Mouse (Mus musculus): ENCODE measurements around the gene Tmem240.
"Not testable (repeated sequence)": the region's sequence is repeated elsewhere in the genome, so short reads cannot be mapped to it uniquely, and the experiment has no call there.

The Tmem240 gene

DNA sequence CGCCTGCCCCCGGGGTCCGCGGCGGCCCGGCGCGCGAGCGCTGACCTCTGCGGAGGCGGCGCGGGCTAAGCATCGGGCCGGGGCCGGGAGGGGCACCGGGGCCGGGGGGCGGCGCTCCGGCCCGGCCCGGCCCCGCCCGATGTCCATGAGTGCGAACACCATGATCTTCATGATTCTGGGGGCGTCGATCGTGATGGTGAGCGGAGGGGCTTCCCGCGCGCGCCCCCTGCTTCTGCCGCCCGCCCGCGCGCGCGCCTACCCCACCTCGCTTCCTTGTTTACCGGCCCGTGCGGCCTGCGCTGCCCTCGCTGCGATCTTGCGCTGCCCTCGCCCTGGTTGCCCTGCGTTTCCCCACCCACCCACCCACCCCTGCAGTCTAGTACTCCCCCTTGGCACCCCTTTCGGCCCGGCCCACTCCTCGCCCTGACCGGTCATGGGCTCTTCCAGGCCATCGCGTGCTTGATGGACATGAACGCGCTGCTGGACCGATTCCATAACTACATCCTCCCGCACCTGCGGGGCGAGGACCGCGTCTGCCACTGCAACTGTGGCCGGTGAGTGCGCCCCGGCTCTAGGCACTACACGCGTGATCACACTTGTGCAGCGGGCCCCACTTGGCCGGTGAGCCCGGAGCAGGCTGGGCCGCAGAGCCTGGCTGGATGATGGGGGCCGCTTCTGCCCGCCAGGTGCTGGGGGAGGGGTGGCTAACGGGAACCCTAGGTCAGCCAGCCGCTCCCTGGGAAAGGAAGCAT, 527 bp downstream of the Tmem240 start:
- peak; percentile 64 for DNase-seq (ENCODE audit: low spot score)

DNA sequence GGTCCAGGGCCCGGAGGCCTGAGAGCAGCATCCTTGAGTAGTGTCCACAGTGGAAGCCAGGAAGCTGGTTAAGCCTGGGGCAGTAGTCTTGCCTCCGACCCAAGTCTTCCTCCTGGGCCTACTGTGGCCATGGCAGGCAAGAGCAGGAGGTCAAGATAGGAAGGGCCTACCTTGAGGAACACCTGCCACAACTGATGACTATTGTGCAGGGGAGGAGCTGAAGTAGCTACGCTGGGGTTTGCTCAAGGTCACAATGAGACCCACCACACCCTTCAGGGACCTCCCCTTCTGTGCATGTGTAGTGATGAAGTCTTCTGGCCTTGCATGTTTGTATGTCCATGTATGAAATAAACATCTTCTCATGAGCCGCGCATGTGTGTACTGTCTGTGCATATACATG, 1.2 kb downstream of the Tmem240 start:
- DNase-seq (ENCODE audit: low spot score) = no peak

DNA sequence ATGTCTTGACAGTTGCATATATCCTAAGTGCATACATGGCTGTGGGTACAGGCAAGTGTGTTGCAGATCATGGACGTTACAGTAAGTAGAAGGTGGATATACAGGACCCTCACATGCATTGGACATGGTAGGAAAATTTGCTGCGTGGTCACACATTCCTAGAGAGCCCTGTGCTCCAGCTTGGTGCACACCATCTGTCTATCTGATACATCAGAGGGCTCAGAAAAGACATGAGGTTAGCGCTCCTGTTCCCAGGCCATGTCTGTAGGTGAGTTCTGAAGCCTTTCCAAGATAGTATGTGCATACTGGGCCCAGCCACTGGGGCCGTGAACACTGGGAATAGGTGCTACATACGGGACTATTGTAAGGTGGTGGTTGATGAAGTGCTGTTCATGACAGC, 1.8 kb downstream of the Tmem240 start:
- no peak for DNase-seq (ENCODE audit: low spot score)

DNA sequence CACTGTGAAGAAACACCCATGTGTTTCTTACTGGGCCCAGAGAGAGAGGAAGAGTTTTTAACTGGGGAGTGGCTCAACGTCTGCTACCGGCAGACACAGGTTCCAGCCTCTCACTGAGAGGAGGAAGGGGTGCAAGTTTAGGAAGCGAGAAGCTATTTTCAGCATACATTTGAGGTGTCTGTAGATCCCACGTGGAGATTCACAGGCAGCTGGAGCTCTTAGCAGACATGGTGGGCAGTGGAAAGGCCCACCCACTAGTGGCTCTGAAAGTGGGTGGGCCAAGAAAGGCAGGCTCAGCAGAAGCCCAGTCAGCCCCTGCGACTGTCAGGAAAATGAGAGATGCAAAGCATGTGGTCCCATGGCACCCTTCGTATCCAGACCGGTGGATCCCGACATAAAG, 3.7 kb downstream of the Tmem240 start:
- DNase-seq (ENCODE audit: low spot score) = no peak

DNA sequence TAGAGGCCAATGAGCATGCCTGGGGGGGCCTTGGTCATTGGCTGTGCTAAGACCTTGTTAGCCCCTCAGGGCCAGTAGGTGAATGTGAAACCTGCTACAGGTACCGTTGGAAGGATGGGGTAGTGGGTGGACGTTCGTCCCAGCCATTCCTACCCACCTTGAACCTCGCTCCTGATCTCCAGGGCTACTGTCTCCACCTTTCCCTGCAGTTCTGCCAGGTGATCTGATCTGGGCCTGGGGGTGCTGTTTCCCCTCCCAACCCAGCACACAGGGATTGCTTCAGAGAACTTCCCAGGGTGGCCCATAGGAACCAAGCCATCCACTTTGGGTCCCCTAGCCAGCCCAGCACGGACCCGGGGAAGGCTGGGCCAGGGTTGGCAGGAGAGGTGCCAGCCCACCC, 4.6 kb downstream of the Tmem240 start:
- no peak for DNase-seq (ENCODE audit: low spot score)

DNA sequence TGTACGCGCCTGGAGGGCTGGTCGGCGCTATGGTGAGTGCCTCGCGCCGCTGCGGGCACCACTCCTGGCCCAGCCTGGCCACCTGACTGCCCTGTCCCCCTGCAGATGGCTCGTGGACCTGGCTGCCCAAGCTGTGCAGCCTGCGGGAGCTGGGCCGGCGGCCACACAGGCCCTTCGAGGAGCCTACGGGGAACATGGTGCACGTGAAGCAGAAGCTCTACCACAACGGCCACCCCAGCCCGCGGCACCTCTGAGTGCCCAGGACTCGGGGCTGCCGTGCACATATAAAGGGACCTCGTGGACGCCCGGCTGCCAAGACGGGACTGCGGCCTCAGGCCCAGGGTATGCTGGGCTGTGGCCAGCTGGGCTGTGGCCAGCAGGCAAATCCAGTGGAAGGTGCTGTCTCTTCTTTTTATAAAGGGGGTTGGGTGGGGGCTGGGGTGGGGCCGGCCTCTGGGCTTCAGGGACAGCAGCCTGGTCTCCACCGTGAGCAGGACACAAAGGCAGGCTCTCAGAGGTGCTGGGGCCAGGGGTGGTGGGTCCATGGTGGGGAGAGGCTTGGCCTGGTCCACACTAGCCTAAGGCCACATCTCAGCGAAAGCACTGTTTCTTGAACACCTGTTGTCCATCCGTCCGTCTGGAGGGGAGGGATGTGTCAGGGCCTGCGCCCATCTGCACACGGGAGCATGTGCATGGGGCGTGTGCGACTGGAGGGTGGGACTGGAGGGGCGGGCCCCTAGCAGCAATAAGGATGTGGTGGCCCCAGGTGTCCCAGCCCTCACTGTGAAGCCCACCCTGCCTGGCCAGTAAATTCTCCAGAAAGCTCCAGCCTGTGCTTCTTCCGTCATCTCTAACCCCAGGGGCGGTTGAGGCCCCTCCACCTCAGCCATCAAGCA, 5.4 kb downstream of the Tmem240 start:
- DNase-seq (ENCODE audit: low spot score) = no peak

DNA sequence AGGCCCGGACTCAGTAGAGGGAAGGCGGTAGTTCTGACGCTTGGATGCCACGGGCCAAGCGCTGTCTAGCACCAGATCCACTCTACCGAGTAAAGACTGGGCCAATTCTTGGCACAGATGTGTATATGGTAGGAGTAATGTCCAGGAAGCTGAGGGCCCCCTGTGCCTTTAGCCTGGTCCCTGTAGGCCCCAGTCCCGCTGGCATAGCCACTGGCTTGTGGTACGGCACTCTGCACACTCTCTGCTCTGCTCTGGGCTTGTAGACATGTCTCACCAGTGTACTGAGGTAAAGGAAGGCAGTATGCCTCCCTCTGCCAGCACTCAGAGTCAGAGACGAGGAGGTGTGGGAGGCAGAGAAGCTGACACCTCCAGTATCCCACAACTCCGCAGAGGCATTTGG, 6.1 kb downstream of the Tmem240 start:
- not testable (repeated sequence) for DNase-seq (ENCODE audit: low spot score)

DNA sequence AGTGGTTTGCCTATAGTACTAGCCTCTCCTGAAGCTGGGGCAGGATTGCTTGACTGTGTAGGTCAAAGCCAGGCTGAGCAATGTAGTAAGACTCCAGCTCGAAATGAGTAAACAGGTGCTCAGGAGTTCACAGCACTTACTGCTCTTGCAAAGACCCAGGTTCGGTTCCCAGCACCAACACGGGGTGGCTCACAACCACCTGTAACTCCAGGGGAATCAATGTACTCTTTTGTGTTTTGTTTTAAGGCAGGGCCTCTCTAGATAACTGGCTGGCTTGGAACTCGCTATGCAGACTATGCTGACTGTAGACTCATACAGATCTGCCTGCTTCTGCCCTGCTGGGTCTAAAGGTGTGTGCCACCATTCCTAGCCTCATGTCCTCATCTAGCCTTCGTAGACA, 8.1 kb downstream of the Tmem240 start:
- DNase-seq (ENCODE audit: low spot score) = no peak

DNA sequence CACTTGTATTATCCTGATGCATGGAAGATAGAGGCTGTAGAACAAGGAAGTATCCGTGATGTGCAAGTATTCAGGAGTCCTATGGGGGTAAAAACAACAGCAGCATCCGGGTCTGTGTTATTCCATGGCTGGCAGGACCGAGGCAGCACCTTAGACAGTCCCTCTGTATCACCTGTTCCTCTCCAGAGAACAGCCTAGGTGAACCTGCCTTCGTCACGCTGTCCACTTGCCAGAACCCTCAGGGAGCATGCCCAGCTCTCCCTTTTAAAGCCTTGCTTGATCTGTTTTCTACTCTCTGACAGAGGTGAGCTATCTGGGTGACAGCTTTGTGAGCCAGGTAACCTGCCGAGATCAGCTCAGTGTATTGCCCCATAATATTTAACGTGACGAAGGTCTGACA, 9.9 kb downstream of the Tmem240 start:
- no peak for DNase-seq (ENCODE audit: low spot score)

DNA sequence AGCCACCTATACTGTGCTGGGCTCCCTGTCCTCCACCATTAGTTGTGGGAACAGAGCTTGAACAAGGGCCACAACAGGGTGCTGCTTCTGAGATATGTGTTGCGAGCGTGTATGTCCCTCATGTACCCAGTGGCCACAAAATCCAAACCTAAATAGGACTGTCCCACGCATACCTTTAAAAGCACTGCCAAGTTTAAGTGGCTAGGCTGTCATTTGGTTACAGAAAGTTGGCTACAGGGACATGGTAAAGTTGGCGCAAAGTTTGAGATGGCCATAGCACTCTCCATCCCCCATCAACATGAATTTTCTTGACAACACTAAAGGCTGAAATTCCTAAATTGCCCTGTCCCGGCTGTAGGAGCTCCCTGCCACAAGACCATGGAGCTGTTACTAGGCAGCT, 10.5 kb downstream of the Tmem240 start:
- no peak for DNase-seq (ENCODE audit: low spot score)

DNA sequence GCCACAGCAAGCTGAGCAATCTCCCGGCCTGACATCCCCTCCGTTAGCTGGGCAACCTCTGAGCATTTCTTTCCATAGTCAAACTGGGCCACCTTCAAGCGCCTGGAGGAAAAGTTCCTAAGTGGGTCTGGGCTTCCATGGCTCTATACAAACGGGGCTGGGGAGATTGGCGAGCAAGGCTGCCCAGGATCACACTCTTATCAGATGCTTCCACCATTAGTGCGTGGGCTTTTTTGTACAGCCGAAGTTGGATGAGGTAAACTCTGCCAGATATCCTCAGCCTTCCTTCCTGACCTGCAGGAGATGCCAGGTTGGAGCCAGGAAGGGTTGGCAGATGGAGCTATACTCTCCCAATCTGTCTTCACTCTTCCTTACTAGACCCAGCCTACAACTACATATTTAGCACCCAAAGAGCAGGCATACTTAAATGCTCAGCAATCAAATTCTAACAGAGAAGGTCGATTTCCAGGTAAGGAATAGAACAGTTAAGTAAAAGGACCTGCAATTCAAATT, 11.5 kb downstream of the Tmem240 start:
- DNase-seq (ENCODE audit: low spot score) = no peak

DNA sequence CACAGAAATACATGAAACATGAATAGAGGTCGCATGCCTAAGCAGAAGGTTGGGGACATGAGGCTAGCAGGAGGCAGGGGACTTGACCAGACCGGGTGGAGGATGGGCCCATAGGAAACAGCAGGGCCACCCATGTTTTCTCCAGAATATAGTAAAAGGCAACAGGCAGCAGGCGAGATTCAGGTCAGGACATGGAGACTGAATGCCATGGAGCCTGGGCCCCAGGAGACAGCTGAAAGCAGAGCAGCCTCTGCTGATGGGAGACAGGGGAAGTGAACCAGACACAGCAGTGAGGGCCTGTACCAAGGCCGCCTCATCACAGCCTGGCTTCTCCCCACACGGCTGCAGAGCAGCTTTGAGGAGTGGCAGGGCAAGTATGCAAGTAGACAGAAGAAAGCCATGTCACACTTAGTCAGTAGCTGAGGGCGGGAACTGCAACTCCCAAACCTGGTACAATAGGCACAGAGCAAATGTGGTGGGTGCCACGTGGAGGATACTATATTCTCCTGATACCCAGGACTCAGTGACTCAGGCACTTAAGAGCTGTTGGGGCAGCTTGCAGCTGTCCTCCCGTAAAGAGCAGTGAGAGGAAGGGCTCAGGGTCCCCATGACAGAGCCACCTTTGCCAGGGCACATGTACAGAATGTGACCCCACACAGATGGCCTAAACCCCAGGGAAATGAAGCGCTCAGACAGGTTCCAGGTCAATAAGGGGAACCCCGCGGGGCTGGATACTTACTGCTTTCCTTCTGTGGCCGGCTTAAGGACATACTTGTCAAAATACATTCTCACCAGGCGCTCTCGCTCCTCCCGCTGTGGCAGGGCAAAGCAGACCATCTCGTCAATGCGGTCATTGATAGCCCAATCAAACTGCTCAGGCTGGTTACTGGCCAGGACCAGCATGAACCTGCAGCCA, 12.2 kb downstream of the Tmem240 start:
- no peak for DNase-seq (ENCODE audit: low spot score)

DNA sequence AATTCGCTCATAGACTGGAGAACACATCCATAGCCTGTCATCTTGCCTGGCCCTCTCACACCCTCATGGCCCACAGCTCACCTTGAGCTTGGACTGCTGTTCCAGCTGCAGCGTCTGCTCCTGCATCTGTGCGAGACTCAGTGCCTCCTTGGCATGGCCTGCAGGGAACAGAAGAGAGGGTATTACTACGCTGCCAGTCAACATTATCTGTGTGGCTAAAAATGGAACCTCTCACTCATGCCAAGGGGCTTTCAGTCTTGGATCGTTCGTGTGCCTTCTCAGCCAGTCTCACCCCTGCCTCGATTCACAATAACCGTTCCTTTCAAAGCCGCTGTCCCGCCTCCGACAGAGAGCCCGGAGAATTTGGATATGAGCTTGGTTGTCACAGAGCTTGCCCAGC, 22.4 kb downstream of the Tmem240 start:
- DNase-seq (ENCODE audit: low spot score) = no peak

DNA sequence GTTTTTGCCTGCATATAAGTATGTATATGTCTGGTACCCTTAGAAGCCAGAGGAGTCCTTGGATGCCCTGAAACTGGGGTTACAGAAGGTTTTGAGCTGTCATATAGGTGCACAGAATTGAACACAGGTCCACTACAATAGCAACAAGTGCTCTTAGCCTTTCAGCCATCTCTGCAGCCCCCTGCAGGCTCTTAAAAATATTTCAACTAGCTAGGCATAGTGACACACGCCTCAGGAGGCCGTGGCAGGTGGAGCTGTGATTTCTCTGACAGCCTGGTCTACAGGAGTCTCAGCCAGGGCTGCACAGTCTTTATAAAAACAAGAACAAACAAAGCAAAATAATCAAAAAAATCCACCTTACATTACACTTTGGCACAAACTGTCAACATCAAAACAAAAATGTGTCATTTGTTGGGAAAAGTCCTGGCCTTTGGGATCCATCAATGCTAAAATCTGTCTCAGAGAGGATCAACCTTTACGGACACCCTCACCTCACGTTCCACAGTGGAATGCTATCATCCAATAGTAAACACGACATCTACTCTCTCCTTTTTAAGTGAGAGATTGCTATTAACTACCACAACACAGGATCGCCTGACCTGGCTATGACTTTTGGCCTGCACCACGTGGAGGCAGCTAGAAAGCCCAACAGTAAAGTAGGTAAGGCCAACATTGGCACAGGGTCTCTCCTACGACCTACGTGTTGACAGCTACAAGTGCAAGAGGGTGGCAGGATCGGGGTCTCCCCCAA, 25.4 kb downstream of the Tmem240 start:
- DNase-seq (ENCODE audit: low spot score) = peak; percentile 58

DNA sequence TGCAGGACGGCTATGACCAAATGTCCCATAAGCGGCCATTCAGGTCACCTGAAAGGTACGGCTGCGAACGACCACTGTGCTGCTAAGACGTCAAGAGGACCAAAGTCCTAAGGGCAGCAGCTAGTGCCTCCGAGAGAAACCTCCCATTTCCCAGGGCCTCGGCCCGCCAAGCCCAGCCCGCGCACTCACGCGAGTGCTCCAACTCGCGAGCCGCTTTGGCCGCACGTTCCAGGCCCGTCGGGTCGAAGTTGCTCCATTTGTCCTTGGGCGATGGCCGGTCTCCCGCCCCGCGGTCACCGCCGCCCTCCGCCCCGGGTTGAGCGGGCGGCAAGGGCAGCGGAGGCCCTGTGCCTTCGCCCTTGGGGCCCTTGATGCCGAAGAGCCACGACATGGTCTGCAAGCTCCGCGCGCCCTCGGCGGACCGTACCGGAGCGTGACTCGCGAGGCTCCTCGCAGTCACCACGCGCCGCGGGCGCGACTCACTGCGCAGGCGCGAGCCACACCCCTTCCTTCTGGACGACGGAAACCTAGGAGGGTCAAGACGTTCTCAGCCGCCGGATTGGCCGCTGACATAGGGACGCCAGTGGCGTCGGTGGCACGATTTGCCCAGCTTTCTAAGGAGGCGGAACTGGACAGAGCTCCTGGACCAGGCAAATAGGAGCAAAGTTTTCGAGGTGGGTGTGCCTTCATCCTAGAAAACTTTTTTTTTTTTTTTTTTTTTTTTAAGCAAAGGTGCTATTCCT, 26.2 kb downstream of the Tmem240 start, which contains the start of gene Atad3a:
Gene Atad3a, minus strand, starts transcription at position 481 of the 743 bp plus-strand sequence.
- peak; percentile 99 for DNase-seq (ENCODE audit: low spot score)

DNA sequence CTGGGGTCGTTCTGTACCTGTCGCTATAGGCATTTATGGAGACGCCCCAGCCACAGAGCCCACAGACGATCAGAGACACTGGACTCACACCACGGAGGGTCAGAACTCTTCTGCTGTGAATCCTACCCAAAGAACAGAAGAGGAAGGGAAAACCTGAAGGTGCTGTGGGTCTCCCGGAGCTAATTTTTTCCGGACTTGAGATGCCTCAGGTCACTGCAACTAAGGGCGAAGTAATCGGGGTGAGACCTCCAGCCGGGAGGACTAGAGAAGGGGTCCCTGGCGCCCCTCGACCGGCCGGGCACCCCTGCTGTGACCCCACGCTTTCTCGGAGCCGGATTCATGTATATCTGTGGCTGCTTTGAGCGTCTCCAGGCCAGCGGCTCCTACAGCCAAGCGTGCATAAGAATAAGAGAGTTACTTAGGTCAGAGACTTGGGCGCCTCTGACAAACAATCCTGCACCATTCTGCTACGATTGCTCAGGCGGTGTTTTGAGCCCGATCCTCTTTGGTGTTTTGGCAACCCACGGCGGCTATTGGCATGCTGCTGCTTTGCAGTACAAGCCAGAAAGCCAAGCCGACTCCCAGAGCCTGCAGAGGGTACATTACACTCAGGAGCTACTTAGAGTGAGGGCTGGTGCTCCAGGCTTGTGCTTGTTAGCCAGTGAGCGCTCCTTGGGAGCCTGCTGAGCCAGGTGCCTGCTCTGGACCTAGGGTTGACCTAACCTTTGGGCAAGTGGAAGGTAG, 26.9 kb downstream of the Tmem240 start:
- no peak for DNase-seq (ENCODE audit: low spot score)

DNA sequence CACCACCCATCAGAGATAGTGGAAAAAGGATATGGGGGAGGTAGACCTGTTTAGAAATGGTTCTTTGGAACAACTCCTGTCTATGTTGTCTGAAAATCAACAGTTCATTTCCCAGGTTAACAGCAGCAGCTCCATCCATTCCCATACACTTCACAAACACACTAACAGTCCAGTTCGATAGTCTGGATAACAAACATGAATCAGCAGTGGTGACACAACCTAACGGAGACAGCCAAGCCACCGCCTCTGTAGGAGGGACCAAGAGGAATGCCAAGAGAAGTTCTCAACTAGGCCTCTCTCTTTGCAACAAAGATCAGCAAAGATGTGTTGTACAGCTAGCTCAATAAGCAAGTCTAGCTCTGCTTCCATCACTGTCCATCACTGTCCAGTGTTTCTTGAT, 27.8 kb downstream of the Tmem240 start:
- no peak for DNase-seq (ENCODE audit: low spot score)

DNA sequence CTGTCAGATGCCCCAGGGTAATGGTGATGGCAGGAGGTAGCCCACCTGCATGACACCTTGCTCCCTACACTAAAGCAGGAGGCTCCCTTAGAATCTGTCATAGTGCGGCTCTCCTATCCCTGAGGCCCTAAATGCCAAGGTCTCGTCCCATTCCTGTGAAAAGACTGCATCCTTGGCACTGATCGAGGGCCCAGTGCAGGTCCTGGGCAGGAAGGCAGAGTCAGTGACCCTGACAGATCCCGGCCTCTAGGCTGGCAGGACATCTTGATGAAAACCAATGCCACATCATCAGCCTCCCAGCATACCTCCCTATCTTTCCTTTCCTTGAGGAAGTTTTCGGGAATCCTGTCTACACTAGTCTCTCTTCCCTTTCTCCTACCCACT, 34.9 kb downstream of the Tmem240 start:
- no peak for DNase-seq (ENCODE audit: low spot score)

DNA sequence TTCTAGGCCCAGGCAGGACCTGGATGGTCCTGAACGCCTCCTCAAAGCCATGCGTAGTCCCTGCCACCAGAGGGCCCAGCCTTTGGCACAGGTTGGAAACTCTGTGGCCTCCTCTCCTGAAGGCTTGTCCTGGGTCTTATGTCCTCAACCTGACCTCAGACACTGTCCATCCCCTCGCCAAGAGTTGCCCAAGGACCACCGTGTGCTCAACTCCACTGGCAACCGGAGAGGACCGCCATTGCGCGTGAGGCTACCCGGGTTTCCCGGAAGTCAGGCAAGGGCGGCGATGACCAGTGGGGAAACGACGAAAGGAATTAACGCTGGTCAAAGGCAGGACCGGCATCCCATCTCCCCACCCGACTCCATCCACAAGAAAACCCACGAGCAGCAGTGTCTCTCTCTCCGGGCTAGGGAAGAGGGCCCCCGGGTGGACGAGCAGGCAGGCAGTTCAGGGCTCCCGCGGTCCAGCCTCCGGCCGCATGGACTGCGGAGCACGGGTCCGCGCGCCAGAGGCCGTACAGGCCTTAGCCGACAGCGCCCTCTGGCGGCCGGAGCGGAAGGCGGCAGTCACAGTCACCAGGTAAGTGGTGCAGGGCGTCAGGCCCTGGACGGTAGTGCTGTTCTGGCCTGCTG, 35.4 kb downstream of the Tmem240 start:
- peak; percentile 91 for DNase-seq (ENCODE audit: low spot score)

Data from retina, embryonic 14.5 days (tissue).